Mouse (Mus musculus): Measurements from ENCODE around the gene Spata13. TPM values are rescaled to one million over a fixed set of nuclear protein-coding genes. Genes with fewer than 3 reads are reported as not detected.

The Spata13 gene
- polyA plus RNA-seq, 1 experiment from 2014 or later: 14.0 TPM

- ATAC-seq: peak; percentile 58; the same call in 1 of the 2 replicates
- H3K4me1 ChIP-seq (ENCODE audit: insufficient read depth): peaks cover 10% of the 10 kb centered on the region; the same call in 1 of the 2 replicates
- H3K27me3 ChIP-seq (ENCODE audit: insufficient read depth, low read length): no peaks in the 10 kb centered on the region
- H3K9me3 ChIP-seq (ENCODE audit: low read length): no peaks in the 10 kb centered on the region
- TF ChIP-seq EP300 (IDR thresholded peaks at IDR 0.05; ENCODE audit: low read depth) (no peak), CTCF (IDR thresholded peaks at IDR 0.05; ENCODE audit: low read depth) (peak; percentile 78)
- H3K4me2 ChIP-seq (ENCODE audit: low read depth, low read length): no peak overlapping the region
- WGBS (ENCODE audit: insufficient replicate concordance): 40% methylated on average over 7 of the region's 7 CpGs
- no peak overlapping the region for H3K9ac ChIP-seq (replicated peaks)
- H3K36me3 ChIP-seq (replicated peaks; ENCODE audit: insufficient read depth, low read length): peaks cover 18% of the 10 kb centered on the region
- no peak overlapping the region for H3K27ac ChIP-seq (ENCODE audit: low read depth)
- no peak overlapping the region for H3K4me3 ChIP-seq (ENCODE audit: low read depth, low read length)
- peak; percentile 57 for DNase-seq
Measured at GRCm38 (mm10) chr14:60688509-60689205, 54.9 kb downstream of the Spata13 start.

GRCm38 (mm10) chr14:60689768-60690167 is 56.0 kb downstream of the Spata13 start:
- TF ChIP-seq EP300 (IDR thresholded peaks at IDR 0.05; ENCODE audit: low read depth) (no peak), CTCF (IDR thresholded peaks at IDR 0.05; ENCODE audit: low read depth) (no peak)
- Histone ChIP-seq H3K4me3 (ENCODE audit: low read depth, low read length) (no peak overlapping the region), H3K36me3 (replicated peaks; ENCODE audit: insufficient read depth, low read length) (peaks cover 18% of the 10 kb centered on the region), H3K27ac (ENCODE audit: low read depth) (no peak overlapping the region), H3K9me3 (ENCODE audit: low read length) (no peaks in the 10 kb centered on the region), H3K9ac (replicated peaks) (no peak overlapping the region), H3K27me3 (ENCODE audit: insufficient read depth, low read length) (no peaks in the 10 kb centered on the region), H3K4me1 (ENCODE audit: insufficient read depth) (peaks cover 6% of the 10 kb centered on the region; the same call in 1 of the 2 replicates), H3K4me2 (ENCODE audit: low read depth, low read length) (no peak overlapping the region)
- DNase-seq: no peak
- ATAC-seq: no peak
- WGBS (ENCODE audit: insufficient replicate concordance): 81% methylated on average over 5 of the region's 5 CpGs

- Histone ChIP-seq H3K4me1 (ENCODE audit: insufficient read depth) (peaks cover 5% of the 10 kb centered on the region; the same call in 1 of the 2 replicates), H3K9me3 (ENCODE audit: low read length) (no peaks in the 10 kb centered on the region), H3K36me3 (replicated peaks; ENCODE audit: insufficient read depth, low read length) (peaks cover 18% of the 10 kb centered on the region), H3K27me3 (ENCODE audit: insufficient read depth, low read length) (no peaks in the 10 kb centered on the region), H3K27ac (ENCODE audit: low read depth) (no peak overlapping the region), H3K4me2 (ENCODE audit: low read depth, low read length) (no peak overlapping the region), H3K4me3 (ENCODE audit: low read depth, low read length) (no peak overlapping the region), H3K9ac (replicated peaks) (no peak overlapping the region)
- ATAC-seq (no peak), DNase-seq (no peak)
- WGBS (ENCODE audit: insufficient replicate concordance): 76% methylated on average over 7 of the region's 7 CpGs
- TF ChIP-seq EP300 (IDR thresholded peaks at IDR 0.05; ENCODE audit: low read depth) (no peak), CTCF (IDR thresholded peaks at IDR 0.05; ENCODE audit: low read depth) (no peak)
Measured at GRCm38 (mm10) chr14:60690631-60691030, 56.8 kb downstream of the Spata13 start.

GRCm38 (mm10) chr14:60693122-60693536 is 59.3 kb downstream of the Spata13 start:
- no peak overlapping the region for H3K27ac ChIP-seq (ENCODE audit: low read depth)
- 65% methylated on average over 11 of the region's 11 CpGs for WGBS (ENCODE audit: insufficient replicate concordance)
- no peak overlapping the region for H3K4me2 ChIP-seq (ENCODE audit: low read depth, low read length)
- no peak overlapping the region for H3K4me3 ChIP-seq (ENCODE audit: low read depth, low read length)
- H3K36me3 ChIP-seq (replicated peaks; ENCODE audit: insufficient read depth, low read length): peaks cover 18% of the 10 kb centered on the region
- TF ChIP-seq CTCF (IDR thresholded peaks at IDR 0.05; ENCODE audit: low read depth): no peak
- ATAC-seq: no peak
- no peaks in the 10 kb centered on the region for H3K4me1 ChIP-seq (ENCODE audit: insufficient read depth)
- no peak for DNase-seq
- no peaks in the 10 kb centered on the region for H3K27me3 ChIP-seq (ENCODE audit: insufficient read depth, low read length)
- H3K9ac ChIP-seq (replicated peaks): no peak overlapping the region
- no peaks in the 10 kb centered on the region for H3K9me3 ChIP-seq (ENCODE audit: low read length)

GRCm38 (mm10) chr14:60693666-60694065 is 59.9 kb downstream of the Spata13 start:
- H3K27ac ChIP-seq (ENCODE audit: low read depth): no peak overlapping the region
- no peak for ATAC-seq
- TF ChIP-seq CTCF (IDR thresholded peaks at IDR 0.05; ENCODE audit: low read depth) (no peak), EP300 (IDR thresholded peaks at IDR 0.05; ENCODE audit: low read depth) (no peak)

GRCm38 (mm10) chr14:60694215-60694997 is 60.6 kb downstream of the Spata13 start:
- H3K9me3 ChIP-seq (ENCODE audit: low read length): no peaks in the 10 kb centered on the region
- ATAC-seq (no peak), DNase-seq (peak; percentile 63)
- H3K4me2 ChIP-seq (ENCODE audit: low read depth, low read length): no peak overlapping the region
- H3K4me1 ChIP-seq (ENCODE audit: insufficient read depth): no peaks in the 10 kb centered on the region
- peaks cover 18% of the 10 kb centered on the region for H3K36me3 ChIP-seq (replicated peaks; ENCODE audit: insufficient read depth, low read length)
- H3K27ac ChIP-seq (ENCODE audit: low read depth): no peak overlapping the region
- no peaks in the 10 kb centered on the region for H3K27me3 ChIP-seq (ENCODE audit: insufficient read depth, low read length)
- WGBS (ENCODE audit: insufficient replicate concordance): 64% methylated on average over 14 of the region's 14 CpGs
- no peak overlapping the region for H3K9ac ChIP-seq (replicated peaks)
- TF ChIP-seq EP300 (IDR thresholded peaks at IDR 0.05; ENCODE audit: low read depth) (no peak), CTCF (IDR thresholded peaks at IDR 0.05; ENCODE audit: low read depth) (peak; percentile 79)
- no peak overlapping the region for H3K4me3 ChIP-seq (ENCODE audit: low read depth, low read length)

More at GRCm38 (mm10) chr14:60693666-60694065, 59.9 kb downstream of the Spata13 start:
- peaks cover 18% of the 10 kb centered on the region for H3K36me3 ChIP-seq (replicated peaks; ENCODE audit: insufficient read depth, low read length)
- WGBS (ENCODE audit: insufficient replicate concordance): 72% methylated on average over 5 of the region's 5 CpGs
- no peak overlapping the region for H3K9ac ChIP-seq (replicated peaks)
- DNase-seq: no peak
- H3K9me3 ChIP-seq (ENCODE audit: low read length): no peaks in the 10 kb centered on the region
- H3K4me2 ChIP-seq (ENCODE audit: low read depth, low read length): no peak overlapping the region
- no peaks in the 10 kb centered on the region for H3K27me3 ChIP-seq (ENCODE audit: insufficient read depth, low read length)
- no peak overlapping the region for H3K4me3 ChIP-seq (ENCODE audit: low read depth, low read length)
- H3K4me1 ChIP-seq (ENCODE audit: insufficient read depth): no peaks in the 10 kb centered on the region
